Mouse (Mus musculus) splenic B cell, adult 2 months (primary cell): Measurements from ENCODE around the gene Rundc3a.
A peak's percentile ranks its signal among the peaks of the same experiment; 100 is the strongest.
"Not testable (repeated sequence)": the region's sequence is repeated elsewhere in the genome, so short reads cannot be mapped to it uniquely, and the experiment has no call there.

Source experiments
- DNase-seq: peaks from one replicate; pipeline ENCODE4 v3.0.0-alpha.2; 2011; ENCODE audit warnings: low read depth, low spot score
- H3K27me3 ChIP-seq: 2 replicates; pipeline ENCODE4 v1.6.1; 2012; ENCODE audit warnings: mild to moderate bottlenecking, low read length, moderate library complexity, mixed read lengths; ENCODE audit not compliant: control insufficient read depth, poor library complexity, insufficient read depth, severe bottlenecking
- H3K36me3 ChIP-seq: 2 replicates; pipeline ENCODE4 v1.6.1; 2012; ENCODE audit warnings: mild to moderate bottlenecking, low read length, moderate library complexity, mixed read lengths; ENCODE audit not compliant: control insufficient read depth, poor library complexity, insufficient read depth, severe bottlenecking

Gene Rundc3a

DNA sequence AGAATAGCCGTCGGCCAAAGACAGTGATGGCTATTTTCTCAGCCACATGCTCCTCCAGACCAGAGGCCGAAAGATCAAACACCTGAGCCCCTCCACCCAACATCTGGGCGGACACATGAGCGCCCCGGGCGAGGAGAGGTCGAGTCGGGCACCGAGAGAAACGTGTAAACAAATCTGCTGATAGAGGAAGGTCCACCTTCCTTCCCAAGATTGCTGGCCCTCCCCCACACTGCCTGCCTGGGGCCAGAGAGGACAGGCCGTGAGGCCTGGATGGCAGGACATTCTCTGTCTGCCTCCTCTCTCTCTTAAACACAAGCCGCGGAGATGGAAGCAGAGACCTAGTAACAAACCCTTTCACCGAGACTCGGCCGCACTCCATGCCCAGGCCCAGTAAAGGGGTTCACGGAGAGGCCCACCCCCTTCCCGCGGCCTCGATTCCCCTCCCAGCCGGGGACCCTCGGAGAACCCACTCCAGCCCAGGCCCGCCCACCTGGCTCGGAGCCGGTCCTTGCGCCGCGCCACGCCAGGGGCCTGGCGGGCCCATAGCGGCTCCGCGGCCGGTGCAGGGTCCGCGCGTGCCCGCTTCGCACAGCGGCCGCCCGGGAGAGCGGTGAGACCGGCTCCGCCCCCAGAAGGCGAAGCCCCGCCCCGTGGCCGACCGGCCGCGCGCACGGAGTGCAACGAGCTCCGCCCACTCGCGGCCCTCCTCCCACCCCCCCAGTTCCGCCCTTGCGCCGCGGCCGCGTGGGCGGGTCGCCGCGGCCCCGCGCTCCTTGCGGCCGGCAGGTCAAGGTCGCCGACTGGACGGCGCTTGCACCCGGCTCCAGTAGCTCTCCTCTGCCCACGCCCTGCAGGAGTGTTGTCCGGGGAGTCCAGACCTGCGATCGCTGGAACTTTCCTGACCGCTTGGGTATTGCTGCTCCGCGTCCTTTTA is 14.0 kb downstream of the Rundc3a start:
- peaks cover 3% of the 10 kb centered on the region; the same call in 1 of the 2 replicates for H3K36me3 ChIP-seq
- no peaks in the 10 kb centered on the region for H3K27me3 ChIP-seq
- DNase-seq = peak; percentile 94

DNA sequence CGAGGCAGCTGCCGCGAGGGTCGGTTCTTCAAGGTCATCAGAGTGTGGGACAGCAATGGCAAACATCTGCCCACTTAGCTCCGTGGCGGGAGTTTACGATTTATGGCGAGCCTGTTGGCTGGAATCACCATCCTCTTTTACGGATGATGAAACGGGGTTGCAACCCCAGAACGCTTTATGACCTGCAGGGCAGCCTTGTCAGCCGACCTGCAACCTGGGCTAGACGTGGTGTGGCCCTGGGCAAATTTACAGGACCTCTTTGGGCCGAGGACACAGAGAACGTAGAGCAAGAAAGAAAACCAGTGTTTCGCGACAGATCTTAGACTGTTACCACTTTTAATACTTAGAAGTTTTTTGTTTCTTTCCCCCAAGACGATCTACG is 14.6 kb downstream of the Rundc3a start, which contains the start of gene Slc25a39:
TSS of gene Slc25a39 (minus strand) at position 113 of the 382 bp plus-strand sequence.
- no peaks in the 10 kb centered on the region for H3K27me3 ChIP-seq
- H3K36me3 ChIP-seq = peaks cover 3% of the 10 kb centered on the region; the same call in 1 of the 2 replicates
- no peak for DNase-seq

DNA sequence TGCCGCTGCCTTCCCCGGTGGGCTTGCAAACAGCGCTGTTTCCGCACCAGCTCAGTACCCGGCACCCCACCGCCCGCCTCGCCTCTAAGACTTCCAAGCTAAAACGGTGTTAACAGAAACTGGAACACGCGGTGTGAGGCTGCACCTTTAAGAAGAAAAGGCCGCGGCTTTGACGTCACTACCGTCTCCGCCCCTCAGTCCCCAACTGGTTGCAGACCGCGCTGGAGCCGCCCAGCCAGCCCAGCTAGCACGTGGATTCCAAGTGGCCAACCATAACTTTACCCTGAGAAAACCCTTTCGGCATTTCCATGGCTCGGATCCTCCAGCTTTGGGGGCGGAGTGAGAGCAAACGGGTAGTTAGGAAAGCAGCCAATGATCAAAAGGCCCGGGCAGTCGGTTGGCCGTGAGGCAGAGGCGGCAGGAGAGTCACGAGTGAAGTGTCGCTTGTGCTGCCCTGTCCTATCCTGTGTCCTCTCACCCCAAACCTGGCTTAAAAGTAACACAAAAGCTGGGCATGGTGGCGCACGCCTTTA is 15.2 kb downstream of the Rundc3a start:
- no peaks in the 10 kb centered on the region for H3K27me3 ChIP-seq
- peak; percentile 97 for DNase-seq
- H3K36me3 ChIP-seq = no peaks in the 10 kb centered on the region

DNA sequence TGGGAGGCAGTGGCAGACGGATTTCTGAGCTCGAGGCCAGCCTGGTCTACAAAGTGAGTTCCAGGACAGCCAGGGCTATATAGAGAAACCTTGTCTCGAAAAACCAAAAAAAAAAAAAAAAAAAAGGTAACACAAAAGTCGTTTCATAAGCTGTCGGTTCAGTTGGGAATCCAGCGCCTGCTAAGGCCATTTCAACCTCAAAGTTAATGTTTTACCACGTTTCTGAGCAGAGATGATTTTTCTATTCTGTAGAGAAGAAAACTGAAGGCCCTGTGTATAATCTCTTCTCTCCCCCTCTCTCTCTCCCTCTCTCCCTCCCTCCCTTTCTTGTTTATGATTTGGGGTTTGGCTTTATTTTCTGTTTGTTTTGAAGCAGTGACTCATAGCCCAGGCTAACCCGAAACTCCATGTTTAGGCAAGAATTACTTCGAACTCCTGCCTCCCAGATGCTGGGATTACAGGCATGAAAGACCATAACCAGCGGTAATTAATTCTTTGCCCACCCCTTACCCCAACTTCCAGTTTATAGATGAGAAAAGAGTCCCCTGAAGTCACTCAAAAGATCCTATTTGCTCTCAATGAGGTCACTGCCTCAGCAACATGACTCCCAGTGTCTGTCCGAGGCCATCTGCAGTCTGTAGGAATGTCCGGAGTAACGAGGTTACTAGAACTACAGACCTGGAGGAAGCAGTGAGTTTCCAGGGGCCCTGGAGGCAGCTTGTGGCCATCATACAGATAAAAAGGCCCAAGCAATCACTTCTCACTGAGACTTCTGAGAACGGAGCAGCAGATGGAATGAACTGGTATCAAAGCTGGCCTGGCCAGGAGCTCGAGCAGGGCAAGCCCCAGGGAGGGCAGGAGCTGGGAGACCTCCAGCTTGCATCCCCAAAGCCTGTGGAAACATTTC is 15.9 kb downstream of the Rundc3a start:
- DNase-seq = no peak
- Histone ChIP-seq H3K27me3 (no peaks in the 10 kb centered on the region), H3K36me3 (no peaks in the 10 kb centered on the region)

DNA sequence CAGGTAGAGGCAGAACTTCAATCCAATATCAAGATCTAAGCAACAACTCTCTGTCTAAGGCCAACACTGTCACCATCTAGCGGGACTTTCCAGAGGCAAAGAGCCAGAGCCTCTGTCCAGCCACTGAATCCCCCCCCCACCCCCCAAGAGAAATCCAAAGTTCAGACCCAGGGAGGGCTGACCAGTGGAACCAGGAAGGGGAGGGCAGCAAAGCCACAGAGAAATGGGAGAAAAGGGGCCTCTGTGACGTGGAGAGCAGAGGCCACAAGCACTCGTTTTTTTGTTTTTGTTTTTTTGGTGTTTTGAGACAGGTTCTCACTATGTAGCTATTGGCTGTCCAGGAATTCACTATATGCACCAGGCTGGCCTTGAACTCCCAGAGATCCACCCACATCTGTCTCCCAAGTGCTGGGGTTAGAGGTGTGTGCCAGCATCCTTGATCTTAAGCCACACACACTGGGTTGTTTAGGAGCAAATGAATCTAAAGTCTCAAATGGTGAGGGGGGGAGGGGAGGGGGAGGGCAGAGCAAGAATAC is 16.7 kb downstream of the Rundc3a start:
- no peak for DNase-seq
- no peaks in the 10 kb centered on the region for H3K36me3 ChIP-seq
- no peaks in the 10 kb centered on the region for H3K27me3 ChIP-seq

DNA sequence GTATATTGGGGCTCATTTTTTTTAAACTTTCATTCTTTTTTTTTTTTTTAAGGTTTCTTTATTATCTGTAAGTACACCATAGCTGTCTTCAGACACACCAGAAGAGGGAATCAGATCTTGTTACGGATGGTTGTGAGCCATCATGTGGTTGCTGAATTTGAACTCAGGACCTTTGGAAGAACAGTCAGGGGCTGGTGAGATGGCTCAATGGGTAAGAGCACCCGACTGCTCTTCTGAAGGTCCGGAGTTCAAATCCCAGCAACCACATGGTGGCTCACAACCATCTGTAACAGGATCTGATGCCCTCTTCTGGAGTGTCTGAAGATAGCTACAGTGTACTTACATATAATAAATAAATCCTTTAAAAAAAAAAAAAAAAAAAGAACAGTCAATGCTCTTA is 17.1 kb downstream of the Rundc3a start:
- not testable (repeated sequence) for H3K36me3 ChIP-seq, DNase-seq, H3K27me3 ChIP-seq

DNA sequence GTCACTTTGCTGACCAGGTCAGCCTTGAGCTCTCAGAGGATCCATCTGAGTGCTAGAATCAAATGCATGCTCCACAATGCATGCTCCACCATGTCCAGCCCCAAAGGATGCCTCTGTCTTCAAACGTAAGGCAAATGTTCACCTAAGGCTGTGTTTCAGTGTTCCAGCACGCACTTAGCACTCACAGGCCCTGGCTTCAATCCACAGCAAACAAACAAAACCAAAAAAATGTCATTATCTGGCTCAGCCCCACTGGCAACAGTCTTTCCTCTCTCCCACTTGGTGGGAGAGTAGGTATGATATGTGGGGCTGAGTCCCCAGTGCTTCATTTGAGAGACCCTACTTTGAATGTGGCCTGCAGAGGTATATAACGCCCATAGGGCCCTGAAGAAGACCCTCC is 17.9 kb downstream of the Rundc3a start:
- Histone ChIP-seq H3K36me3 (no peaks in the 10 kb centered on the region), H3K27me3 (no peaks in the 10 kb centered on the region)
- no peak for DNase-seq

DNA sequence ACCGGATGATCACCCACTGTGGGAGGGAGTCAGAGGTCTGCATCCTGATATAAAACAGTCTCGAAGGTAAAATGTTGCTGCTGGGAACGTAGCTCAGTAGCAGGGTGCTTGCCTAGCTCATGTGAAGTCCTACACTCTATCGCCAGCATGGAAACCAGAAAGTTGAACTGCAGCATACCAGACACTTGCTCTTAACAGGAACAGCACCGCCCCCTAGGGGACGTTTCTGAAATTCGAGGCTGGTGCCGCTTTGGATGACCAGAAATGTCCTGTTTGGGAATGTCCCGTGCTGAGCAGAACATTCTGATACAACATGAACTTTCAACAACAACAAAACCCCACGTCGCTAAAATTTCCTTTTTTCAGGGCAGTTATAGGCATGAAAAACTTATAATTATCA is 18.5 kb downstream of the Rundc3a start:
- Histone ChIP-seq H3K27me3 (no peaks in the 10 kb centered on the region), H3K36me3 (no peaks in the 10 kb centered on the region)
- DNase-seq = peak; percentile 92

DNA sequence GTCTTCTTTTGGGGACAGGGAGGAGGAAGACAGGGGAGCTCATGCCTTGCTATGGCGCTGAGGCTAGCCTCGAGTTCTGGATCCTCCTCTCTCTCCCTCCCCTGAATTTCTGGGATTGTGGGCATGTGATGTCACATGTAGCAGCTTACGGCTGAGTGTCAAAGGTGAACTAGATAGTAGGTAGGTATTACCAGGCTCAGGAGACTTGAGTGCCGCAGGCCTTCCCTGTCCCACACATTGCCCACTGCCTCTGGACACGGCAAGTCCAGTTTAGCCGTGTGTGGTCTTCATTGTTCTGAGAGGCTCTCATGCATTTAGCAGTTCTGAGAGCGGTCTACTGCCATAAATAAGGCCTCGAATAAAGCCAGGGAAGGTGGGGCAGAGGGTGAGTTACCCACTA is 19.9 kb downstream of the Rundc3a start:
- DNase-seq = no peak
- Histone ChIP-seq H3K27me3 (no peaks in the 10 kb centered on the region), H3K36me3 (no peaks in the 10 kb centered on the region)

DNA sequence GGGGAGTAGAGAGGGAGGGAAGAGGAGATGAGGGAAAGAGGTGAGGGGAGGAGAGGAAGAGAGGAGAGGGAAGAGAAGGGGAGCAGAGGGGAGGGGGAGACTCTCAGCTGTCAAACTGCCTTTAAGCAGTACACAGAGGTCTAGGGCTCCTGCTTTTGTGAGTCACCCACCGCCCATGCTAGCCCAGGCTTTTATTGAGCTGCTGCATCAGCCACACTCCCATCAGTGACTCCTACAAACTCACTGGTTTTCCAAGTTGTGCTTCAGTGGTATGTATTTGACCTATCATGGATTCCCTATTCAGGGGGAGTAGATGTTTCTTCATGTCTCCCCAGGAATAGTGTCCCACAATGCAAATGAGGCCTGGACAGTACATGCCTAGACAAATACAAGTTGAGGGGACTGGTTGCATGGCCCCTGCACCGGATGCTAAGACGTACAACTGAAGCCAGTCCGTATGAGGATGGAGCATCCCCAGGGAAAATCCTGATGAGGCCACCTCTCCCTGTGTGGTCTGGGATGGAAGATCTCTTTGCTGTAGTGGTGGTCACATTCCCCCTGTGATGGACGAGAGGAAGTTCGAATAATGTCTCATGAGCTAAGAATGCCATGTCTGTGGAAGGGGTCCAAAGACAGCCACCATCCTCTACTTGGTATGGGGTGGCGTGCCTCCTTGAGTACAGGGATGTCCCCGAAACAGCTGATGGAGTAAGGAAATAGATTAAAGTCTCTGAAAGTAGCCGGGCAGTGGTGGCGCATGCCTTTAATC is 22.0 kb downstream of the Rundc3a start:
- Histone ChIP-seq H3K36me3 (no peaks in the 10 kb centered on the region), H3K27me3 (no peaks in the 10 kb centered on the region)
- no peak for DNase-seq

DNA sequence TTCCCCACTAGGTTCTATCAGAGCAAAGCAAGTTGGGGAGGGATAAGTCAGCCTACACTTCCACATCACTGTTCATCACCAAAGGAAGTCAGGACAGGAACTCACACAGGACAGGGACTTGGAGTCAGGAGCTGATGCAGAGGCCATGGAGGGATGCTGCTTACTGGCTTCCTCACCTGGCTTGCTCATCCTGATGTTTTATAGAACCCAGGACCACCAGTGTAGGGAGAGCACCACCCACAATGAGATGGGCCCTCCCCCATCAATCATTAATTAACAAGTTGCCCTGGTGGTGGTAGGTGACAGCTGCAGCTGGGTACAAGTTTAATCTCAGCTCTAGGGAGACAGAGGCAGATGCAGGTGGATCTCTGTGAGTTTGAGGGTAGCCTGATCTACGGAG is 24.0 kb downstream of the Rundc3a start:
- Histone ChIP-seq H3K27me3 (no peaks in the 10 kb centered on the region), H3K36me3 (no peaks in the 10 kb centered on the region)
- DNase-seq = no peak

DNA sequence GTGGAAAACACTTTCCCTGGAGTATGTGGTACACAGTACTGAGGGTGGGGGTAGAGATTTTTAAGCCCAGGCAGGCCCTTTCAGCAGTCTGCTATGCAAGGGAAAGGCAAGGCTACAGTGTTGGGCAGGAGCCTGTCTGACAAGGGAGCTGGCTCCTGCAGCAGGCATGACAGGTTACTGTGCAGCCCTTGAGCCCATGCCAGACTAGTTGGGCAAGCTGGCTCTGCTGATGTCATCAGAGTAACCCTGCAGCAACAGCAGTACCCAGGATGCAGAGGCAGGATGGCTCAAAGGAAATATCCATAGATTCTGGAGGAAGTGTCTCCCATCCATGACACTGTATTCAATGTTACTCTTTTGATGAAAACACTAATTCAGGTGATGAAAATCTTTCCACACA is 25.7 kb downstream of the Rundc3a start:
- Histone ChIP-seq H3K27me3 (no peaks in the 10 kb centered on the region), H3K36me3 (no peaks in the 10 kb centered on the region)
- DNase-seq = no peak

DNA sequence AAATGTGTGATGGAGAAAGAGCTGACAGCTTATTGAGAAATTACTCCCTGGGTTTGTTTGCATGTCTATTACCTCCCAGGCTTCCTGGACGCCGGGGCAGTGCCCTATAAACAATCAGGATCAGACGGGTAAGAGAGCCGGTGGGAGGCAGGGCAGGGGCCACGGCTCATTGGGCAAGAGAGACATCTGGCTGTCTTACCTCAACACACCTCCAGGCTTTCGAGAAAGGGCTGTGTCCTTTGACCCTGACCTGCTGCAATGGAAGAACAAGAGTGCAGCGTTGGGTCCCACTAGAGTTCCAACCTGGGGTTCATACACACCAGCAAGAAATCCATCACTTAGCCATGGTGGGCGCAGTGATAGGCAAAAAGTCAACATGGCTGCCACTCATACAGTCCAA is 28.4 kb downstream of the Rundc3a start:
- Histone ChIP-seq H3K36me3 (no peaks in the 10 kb centered on the region), H3K27me3 (no peaks in the 10 kb centered on the region)
- DNase-seq = no peak

DNA sequence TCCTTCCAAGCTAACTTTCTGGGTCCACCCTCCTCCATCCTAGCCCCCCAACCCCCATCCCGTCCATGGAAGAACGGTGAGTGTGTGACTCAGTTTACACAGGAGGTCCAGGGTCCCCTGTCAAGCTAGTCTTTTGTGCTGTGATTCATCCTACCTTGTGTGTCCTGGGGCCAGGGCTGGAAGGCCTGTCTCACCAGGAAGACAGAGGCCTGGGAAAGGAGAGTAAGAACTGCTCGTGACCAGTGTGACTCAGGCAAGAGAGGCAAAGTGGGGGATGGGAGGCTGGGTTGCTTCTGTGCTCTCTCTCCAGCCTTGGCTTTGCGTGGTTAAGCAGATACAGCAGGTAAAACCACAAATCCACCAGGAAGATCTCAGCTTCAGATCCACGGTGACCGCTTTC is 31.5 kb downstream of the Rundc3a start:
- no peak for DNase-seq
- Histone ChIP-seq H3K36me3 (no peaks in the 10 kb centered on the region), H3K27me3 (no peaks in the 10 kb centered on the region)
